Mouse (Mus musculus): ENCODE data around the gene Jag2. TPM values are rescaled to one million over a fixed set of nuclear protein-coding genes. Genes with fewer than 3 reads are reported as not detected.

Jag2 gene
- polyA plus RNA-seq, 1 experiment: 6.4 TPM

- Histone ChIP-seq H3K4me1 (ENCODE audit: control insufficient read depth, insufficient read depth, low read length) (peaks cover 11% of the 10 kb centered on the region), H3K27ac (ENCODE audit: control insufficient read depth, insufficient read depth, low read depth, low read length, poor library complexity) (no peak overlapping the region), H3K4me3 (replicated peaks; ENCODE audit: control insufficient read depth, low read depth, low read length) (no peak overlapping the region)
- TF ChIP-seq CTCF (IDR thresholded peaks at IDR 0.05; ENCODE audit: control insufficient read depth, insufficient read depth, low read length): no peak
- TF ChIP-seq POLR2A (IDR thresholded peaks at IDR 0.05; ENCODE audit: borderline replicate concordance, control insufficient read depth, low read depth, low read length): no peak
- WGBS: 81% methylated on average over 9 of the region's 9 CpGs
Measured at GRCm38 (mm10) chr12:112858581-112859336, 70.8 kb downstream of the Jag2 start.

Other genes with a start within 250 kb of the Jag2 start
- 0.29 and 5.8 TPM in 2 replicates for gene Cep170b, start 209.3 kb downstream of the Jag2 start, polyA plus RNA-seq (2011; ENCODE audit: insufficient read depth, insufficient read length, low replicate concordance, missing spikeins)
- 62.4 and 128 TPM in 2 replicates for gene Pld4, start 169.1 kb downstream of the Jag2 start, polyA plus RNA-seq (2011; ENCODE audit: insufficient read depth, insufficient read length, low replicate concordance, missing spikeins)
- gene Ahnak2, start 127.1 kb downstream of the Jag2 start, polyA plus RNA-seq (2011; ENCODE audit: insufficient read depth, insufficient read length, low replicate concordance, missing spikeins): 1.4 TPM in 1 of 2 replicates, not detected in the other
- gene Clba1, start 120.8 kb downstream of the Jag2 start, polyA plus RNA-seq (2011; ENCODE audit: insufficient read depth, insufficient read length, low replicate concordance, missing spikeins): 1.9 TPM in 1 of 2 replicates, not detected in the other
- gene Cdca4, start 100.4 kb downstream of the Jag2 start, polyA plus RNA-seq (2011; ENCODE audit: insufficient read depth, insufficient read length, low replicate concordance, missing spikeins): 23.4 and 40.6 TPM in 2 replicates
- gene Gpr132, start 61.5 kb downstream of the Jag2 start, polyA plus RNA-seq (2011; ENCODE audit: insufficient read depth, insufficient read length, low replicate concordance, missing spikeins): 6.1 and 15.8 TPM in 2 replicates
- gene Nudt14, start 12.3 kb upstream of the Jag2 start, polyA plus RNA-seq (2011; ENCODE audit: insufficient read depth, insufficient read length, low replicate concordance, missing spikeins): 7.3 and 31.0 TPM in 2 replicates
- gene Btbd6, start 46.7 kb upstream of the Jag2 start, polyA plus RNA-seq (2011; ENCODE audit: insufficient read depth, insufficient read length, low replicate concordance, missing spikeins): 3.3 and 6.3 TPM in 2 replicates
- 54.8 and 94.0 TPM in 2 replicates for gene Brf1, start 70.9 kb upstream of the Jag2 start, polyA plus RNA-seq (2011; ENCODE audit: insufficient read depth, insufficient read length, low replicate concordance, missing spikeins)
- 25.9 and 33.7 TPM in 2 replicates for gene Pacs2, start 84.7 kb upstream of the Jag2 start, polyA plus RNA-seq (2011; ENCODE audit: insufficient read depth, insufficient read length, low replicate concordance, missing spikeins)
- gene Tex22, start 144.7 kb upstream of the Jag2 start, polyA plus RNA-seq (2011; ENCODE audit: insufficient read depth, insufficient read length, low replicate concordance, missing spikeins): 1.3 and 3.0 TPM in 2 replicates
- 17.9 and 20.9 TPM in 2 replicates for gene Mta1, start 168.5 kb upstream of the Jag2 start, polyA plus RNA-seq (2011; ENCODE audit: insufficient read depth, insufficient read length, low replicate concordance, missing spikeins)
- 23.6 and 24.6 TPM in 2 replicates for gene Crip2, start 210.5 kb upstream of the Jag2 start, polyA plus RNA-seq (2011; ENCODE audit: insufficient read depth, insufficient read length, low replicate concordance, missing spikeins)
- gene Crip1, start 216.5 kb upstream of the Jag2 start, polyA plus RNA-seq (2011; ENCODE audit: insufficient read depth, insufficient read length, low replicate concordance, missing spikeins): 166 and 201 TPM in 2 replicates
- 7.0 and 16.0 TPM in 2 replicates for gene Tedc1, start 226.6 kb upstream of the Jag2 start, polyA plus RNA-seq (2011; ENCODE audit: insufficient read depth, insufficient read length, low replicate concordance, missing spikeins)